Mouse (Mus musculus): ENCODE measurements around the gene Olfr45.
"Not testable (repeated sequence)": the region's sequence is repeated elsewhere in the genome, so short reads cannot be mapped to it uniquely, and the experiment has no call there.

The Olfr45 gene

GRCm38 (mm10) chr7:140681651-140682050 lies at the start of gene Olfr45:
Olfr45 (plus strand) TSS chr7:140681951.
- no peak for DNase-seq (ENCODE audit: low read depth, low spot score)

GRCm38 (mm10) chr7:140646152-140646551 lies 35.6 kb upstream of the Olfr45 start, which contains the start of gene Olfr53:
Olfr53 (plus strand) TSS chr7:140646452.
- no peak for DNase-seq (ENCODE audit: low read depth, low spot score)

- no peak for DNase-seq (ENCODE audit: low read depth, low spot score)
Measured at GRCm38 (mm10) chr7:140659630-140660029, 22.1 kb upstream of the Olfr45 start, which contains the start of gene Olfr539. Olfr539 (plus strand) TSS chr7:140659930.

- not testable (repeated sequence) for DNase-seq (ENCODE audit: low read depth, low spot score)
Measured at GRCm38 (mm10) chr7:140670693-140671092, 11.1 kb upstream of the Olfr45 start.

- no peak for DNase-seq (ENCODE audit: low read depth, low spot score)
Measured at GRCm38 (mm10) chr7:140675863-140676262, 5.9 kb upstream of the Olfr45 start.

GRCm38 (mm10) chr7:140679591-140679990 lies 2.2 kb upstream of the Olfr45 start:
- not testable (repeated sequence) for DNase-seq (ENCODE audit: low read depth, low spot score)

GRCm38 (mm10) chr7:140696967-140697366 lies 15.2 kb downstream of the Olfr45 start, which contains the start of gene Olfr541:
Olfr541 (plus strand) TSS chr7:140697267.
- DNase-seq (ENCODE audit: low read depth, low spot score), result no peak

GRCm38 (mm10) chr7:140706348-140706747 lies 24.6 kb downstream of the Olfr45 start:
- no peak for DNase-seq (ENCODE audit: low read depth, low spot score)

GRCm38 (mm10) chr7:140707536-140708284 lies 26.0 kb downstream of the Olfr45 start:
- DNase-seq (ENCODE audit: low read depth, low spot score), result no peak

GRCm38 (mm10) chr7:140717155-140718055 lies 35.7 kb downstream of the Olfr45 start:
- no peak for DNase-seq (ENCODE audit: low read depth, low spot score)

GRCm38 (mm10) chr7:140721095-140721494 lies 39.3 kb downstream of the Olfr45 start:
- no peak for DNase-seq (ENCODE audit: low read depth, low spot score)

GRCm38 (mm10) chr7:140725558-140725957 lies 43.8 kb downstream of the Olfr45 start:
- no peak for DNase-seq (ENCODE audit: low read depth, low spot score)

GRCm38 (mm10) chr7:140733162-140733561 lies 51.4 kb downstream of the Olfr45 start:
- DNase-seq (ENCODE audit: low read depth, low spot score), result no peak

Data from skeletal muscle tissue, adult 2 months (tissue).